Mouse (Mus musculus): ENCODE measurements at regions not wholly inside any gene's neighbourhood (a gene's known extent, or its start where the extent isn't known, plus 50 kb on each side); places are given as distances from the start of the nearest gene placed in this dataset.

DNA sequence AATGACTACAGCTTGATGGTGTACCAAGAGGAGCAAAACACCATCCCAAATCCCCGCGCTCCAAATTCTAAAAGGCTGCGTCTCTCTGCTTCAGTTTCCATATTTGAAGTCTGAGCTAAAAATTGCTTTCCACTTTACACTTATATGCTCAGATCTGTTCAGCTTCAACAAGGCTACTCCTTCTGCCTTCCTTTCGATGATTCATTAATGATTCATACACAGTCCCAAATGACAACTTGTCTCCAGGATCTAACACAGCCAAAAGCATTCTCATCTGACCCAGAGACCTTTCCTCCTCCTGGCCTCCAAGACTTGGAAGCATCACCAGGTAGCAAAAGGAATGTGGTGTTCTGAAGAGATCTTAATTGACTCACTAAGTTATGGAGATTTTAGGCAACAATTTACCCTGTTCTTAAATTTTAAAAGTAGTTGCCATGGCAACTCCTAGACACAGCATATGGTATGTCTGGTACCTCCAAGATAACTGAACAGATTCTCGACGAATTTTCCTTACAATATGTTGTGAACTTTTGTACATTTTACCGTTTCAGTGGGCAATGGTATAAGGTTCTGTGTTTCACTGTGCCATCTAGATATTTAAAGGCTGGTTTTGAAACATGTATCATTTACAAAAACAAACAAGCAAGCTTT, 106.6 kb upstream of the G2e3 start:
- TF ChIP-seq EP300 (IDR thresholded peaks at IDR 0.05; ENCODE audit: low read depth in 1 of 2, low read length in 2 of 2), result no peak
- TF ChIP-seq POLR2A (IDR thresholded peaks at IDR 0.05; ENCODE audit: control insufficient read depth in 1 of 2, insufficient read depth in 1 of 2, low read depth in 1 of 2, low read length in 2 of 2, poor library complexity in 1 of 2), result no peak
- TF ChIP-seq CTCF (IDR thresholded peaks at IDR 0.05 in 2 of 3, conservative IDR thresholded peaks at IDR 0.05 in 1 of 3; ENCODE audit: control insufficient read depth in 1 of 3, insufficient read depth in 1 of 3, low read depth in 2 of 3, low read length in 3 of 3, poor library complexity in 1 of 3, severe bottlenecking in 1 of 3), result no peak
- no peak for TF ChIP-seq USF2 (IDR thresholded peaks at IDR 0.05; ENCODE audit: borderline replicate concordance in 1 of 2, insufficient read depth in 1 of 2, low read depth in 1 of 2, low read length in 2 of 2)
- TF ChIP-seq POLR2AphosphoS2 (IDR thresholded peaks at IDR 0.05; ENCODE audit: low read length), result no peak
- TF ChIP-seq GATA1 (IDR thresholded peaks at IDR 0.05; ENCODE audit: low read depth, low read length), result no peak

Measured in MEL (cell line).